Mouse (Mus musculus): ENCODE measurements around the gene Slc2a3. TPM values are rescaled to one million over a fixed set of nuclear protein-coding genes. Genes with fewer than 3 reads are reported as not detected.
A peak's percentile ranks its signal among the peaks of the same experiment; 100 is the strongest.

Gene Slc2a3
- 19.9 and 20.5 TPM in 2 replicates for polyA plus RNA-seq (2015; fragmentation: Nextera tagmentation; extraction: Ambion mirVana)

- peak; percentile 78 for ATAC-seq (replicated peaks)
- WGBS = under 1% methylated on average over 35 of the region's 46 CpGs
- no peaks in the 10 kb centered on the region for H3K36me3 ChIP-seq
Observed at GRCm38 (mm10) chr6:122801301-122801800, at the start of gene Slc2a3. Gene Slc2a3 (minus strand): TSS chr6:122801640.

GRCm38 (mm10) chr6:122843759-122844158 lies 42.3 kb upstream of the Slc2a3 start:
- Histone ChIP-seq H3K9me3 (no peaks in the 10 kb centered on the region), H3K4me2 (replicated peaks) (no peak overlapping the region), H3K4me1 (no peaks in the 10 kb centered on the region), H3K36me3 (peaks cover 52% of the 10 kb centered on the region), H3K27me3 (no peaks in the 10 kb centered on the region), H3K9ac (replicated peaks) (no peak overlapping the region), H3K4me3 (no peak overlapping the region), H3K27ac (replicated peaks) (no peak overlapping the region; the same call in 1 of the 2 replicates)
- ATAC-seq (replicated peaks) = peak; percentile 53; the same call in 1 of the 2 replicates
- WGBS = 89% methylated on average over 6 of the region's 6 CpGs

More at GRCm38 (mm10) chr6:122801301-122801800, at the start of gene Slc2a3:
- Histone ChIP-seq H3K27me3 (peaks cover 13% of the 10 kb centered on the region; the same call in 1 of the 2 replicates), H3K9ac (replicated peaks) (peak within 1 kb of the TSS; percentile 61), H3K27ac (replicated peaks) (peak within 1 kb of the TSS; percentile 13), H3K4me3 (peak within 1 kb of the TSS; percentile 61), H3K4me1 (peaks cover 16% of the 10 kb centered on the region; the same call in 1 of the 2 replicates), H3K9me3 (no peaks in the 10 kb centered on the region), H3K4me2 (replicated peaks) (peak within 1 kb of the TSS; percentile 92)

GRCm38 (mm10) chr6:122837539-122837938 lies 36.1 kb upstream of the Slc2a3 start:
- 92% methylated on average over 5 of the region's 5 CpGs for WGBS
- no peaks in the 10 kb centered on the region for H3K9me3 ChIP-seq

GRCm38 (mm10) chr6:122836974-122837373 lies 35.5 kb upstream of the Slc2a3 start:
- H3K4me3 ChIP-seq = no peak overlapping the region
- WGBS = 97% methylated on average over 3 of the region's 3 CpGs
- peaks cover 82% of the 10 kb centered on the region for H3K36me3 ChIP-seq
- no peaks in the 10 kb centered on the region for H3K9me3 ChIP-seq
- ATAC-seq (replicated peaks) = no peak
- H3K9ac ChIP-seq (replicated peaks) = no peak overlapping the region
- no peak overlapping the region for H3K4me2 ChIP-seq (replicated peaks)
- no peaks in the 10 kb centered on the region for H3K27me3 ChIP-seq
- no peaks in the 10 kb centered on the region for H3K4me1 ChIP-seq
- H3K27ac ChIP-seq (replicated peaks) = no peak overlapping the region

More at GRCm38 (mm10) chr6:122837539-122837938, 36.1 kb upstream of the Slc2a3 start:
- no peaks in the 10 kb centered on the region for H3K4me1 ChIP-seq
- no peak overlapping the region for H3K4me3 ChIP-seq
- no peak overlapping the region for H3K27ac ChIP-seq (replicated peaks)
- peaks cover 79% of the 10 kb centered on the region for H3K36me3 ChIP-seq
- H3K4me2 ChIP-seq (replicated peaks) = no peak overlapping the region
- ATAC-seq (replicated peaks) = no peak
- no peaks in the 10 kb centered on the region for H3K27me3 ChIP-seq
- no peak overlapping the region for H3K9ac ChIP-seq (replicated peaks)

- no peak overlapping the region for H3K9ac ChIP-seq (replicated peaks)
- no peak for ATAC-seq (replicated peaks)
- no peaks in the 10 kb centered on the region for H3K4me1 ChIP-seq
- H3K9me3 ChIP-seq = no peaks in the 10 kb centered on the region
- H3K36me3 ChIP-seq = peaks cover 62% of the 10 kb centered on the region
- WGBS = 72% methylated on average over 4 of the region's 4 CpGs
- no peak overlapping the region for H3K4me2 ChIP-seq (replicated peaks)
- no peak overlapping the region for H3K4me3 ChIP-seq
- no peak overlapping the region for H3K27ac ChIP-seq (replicated peaks)
- no peaks in the 10 kb centered on the region for H3K27me3 ChIP-seq
Observed at GRCm38 (mm10) chr6:122834365-122834764, 32.9 kb upstream of the Slc2a3 start.

GRCm38 (mm10) chr6:122832880-122833279 lies 31.4 kb upstream of the Slc2a3 start:
- Histone ChIP-seq H3K4me1 (no peaks in the 10 kb centered on the region), H3K36me3 (peaks cover 52% of the 10 kb centered on the region), H3K4me2 (replicated peaks) (no peak overlapping the region), H3K4me3 (no peak overlapping the region), H3K9ac (replicated peaks) (no peak overlapping the region), H3K27me3 (no peaks in the 10 kb centered on the region), H3K27ac (replicated peaks) (no peak overlapping the region), H3K9me3 (no peaks in the 10 kb centered on the region)
- 85% methylated on average over 7 of the region's 7 CpGs for WGBS
- ATAC-seq (replicated peaks) = no peak

- H3K9me3 ChIP-seq = no peaks in the 10 kb centered on the region
- WGBS = 44% methylated on average over 13 of the region's 13 CpGs
Observed at GRCm38 (mm10) chr6:122828086-122828485, 26.6 kb upstream of the Slc2a3 start.

GRCm38 (mm10) chr6:122825923-122826742 lies 24.7 kb upstream of the Slc2a3 start:
- ATAC-seq (replicated peaks) = peak; percentile 65
- peak overlapping the region; percentile 53 for H3K4me2 ChIP-seq (replicated peaks)
- peak overlapping the region; percentile 37 for H3K9ac ChIP-seq (replicated peaks)
- H3K4me1 ChIP-seq = peaks cover 34% of the 10 kb centered on the region
- H3K36me3 ChIP-seq = peaks cover 4% of the 10 kb centered on the region; the same call in 1 of the 2 replicates
- WGBS = 4% methylated on average over 29 of the region's 29 CpGs
- H3K9me3 ChIP-seq = no peaks in the 10 kb centered on the region
- H3K27me3 ChIP-seq = no peaks in the 10 kb centered on the region
- H3K27ac ChIP-seq (replicated peaks) = no peak overlapping the region
- peak overlapping the region; percentile 35 for H3K4me3 ChIP-seq

More at GRCm38 (mm10) chr6:122828086-122828485, 26.6 kb upstream of the Slc2a3 start:
- no peak overlapping the region for H3K4me3 ChIP-seq
- H3K27ac ChIP-seq (replicated peaks) = no peak overlapping the region
- no peaks in the 10 kb centered on the region for H3K27me3 ChIP-seq
- no peak for ATAC-seq (replicated peaks)
- H3K4me2 ChIP-seq (replicated peaks) = no peak overlapping the region
- peaks cover 18% of the 10 kb centered on the region for H3K36me3 ChIP-seq
- H3K4me1 ChIP-seq = peaks cover 18% of the 10 kb centered on the region
- H3K9ac ChIP-seq (replicated peaks) = no peak overlapping the region

- H3K4me1 ChIP-seq = peaks cover 43% of the 10 kb centered on the region
- 95% methylated on average over 9 of the region's 9 CpGs for WGBS
- ATAC-seq (replicated peaks) = no peak
- H3K4me2 ChIP-seq (replicated peaks) = no peak overlapping the region
- no peak overlapping the region for H3K4me3 ChIP-seq
- H3K9ac ChIP-seq (replicated peaks) = no peak overlapping the region
- H3K9me3 ChIP-seq = no peaks in the 10 kb centered on the region
- no peaks in the 10 kb centered on the region for H3K27me3 ChIP-seq
- H3K36me3 ChIP-seq = peaks cover 4% of the 10 kb centered on the region; the same call in 1 of the 2 replicates
- H3K27ac ChIP-seq (replicated peaks) = no peak overlapping the region
Observed at GRCm38 (mm10) chr6:122825166-122825565, 23.7 kb upstream of the Slc2a3 start.

- no peak overlapping the region for H3K9ac ChIP-seq (replicated peaks)
- H3K36me3 ChIP-seq = peaks cover 4% of the 10 kb centered on the region; the same call in 1 of the 2 replicates
- H3K27me3 ChIP-seq = no peaks in the 10 kb centered on the region
- no peaks in the 10 kb centered on the region for H3K9me3 ChIP-seq
- H3K4me2 ChIP-seq (replicated peaks) = no peak overlapping the region
- 56% methylated on average over 10 of the region's 10 CpGs for WGBS
- no peak overlapping the region for H3K4me3 ChIP-seq
- ATAC-seq (replicated peaks) = no peak
- peaks cover 46% of the 10 kb centered on the region for H3K4me1 ChIP-seq
- no peak overlapping the region for H3K27ac ChIP-seq (replicated peaks)
Observed at GRCm38 (mm10) chr6:122824086-122824485, 22.6 kb upstream of the Slc2a3 start.

GRCm38 (mm10) chr6:122821822-122822221 lies 20.4 kb upstream of the Slc2a3 start:
- Histone ChIP-seq H3K27me3 (no peaks in the 10 kb centered on the region), H3K4me3 (no peak overlapping the region; the same call in 1 of the 2 replicates), H3K36me3 (no peaks in the 10 kb centered on the region), H3K9ac (replicated peaks) (no peak overlapping the region), H3K9me3 (no peaks in the 10 kb centered on the region), H3K4me2 (replicated peaks) (no peak overlapping the region), H3K4me1 (peaks cover 51% of the 10 kb centered on the region), H3K27ac (replicated peaks) (no peak overlapping the region)
- ATAC-seq (replicated peaks) = no peak
- 86% methylated on average over 9 of the region's 9 CpGs for WGBS

Data from forebrain, embryonic 15.5 days (tissue).